Mouse (Mus musculus) midbrain, embryonic 12.5 days (tissue): ENCODE measurements around the gene Tpst2. TPM values are rescaled to one million over a fixed set of nuclear protein-coding genes. Genes with fewer than 3 reads are reported as not detected.
A peak's percentile ranks its signal among the peaks of the same experiment; 100 is the strongest.

Experiments used
- ATAC-seq: fragments of 200-750 bp; cut with Nextera tagmentation; 2 replicates; pipeline ENCODE4 v1.8.0; 2017; ENCODE audit warnings: low read depth, moderate TSS enrichment, moderate library complexity; ENCODE audit not compliant: low FRiP score
- H3K27ac ChIP-seq: fragments of 300-500 bp; sonication (generic); replicated peaks from 2 replicates; pipeline ENCODE4 v1.5.1; 2016; ENCODE audit warnings: mild to moderate bottlenecking
- H3K27me3 ChIP-seq: fragments of 300-500 bp; sonication (generic); 2 replicates; pipeline ENCODE4 v1.6.1; 2016; ENCODE audit warnings: mild to moderate bottlenecking
- H3K36me3 ChIP-seq: fragments of 300-500 bp; sonication (generic); 2 replicates; pipeline ENCODE4 v1.6.1; 2016
- H3K4me1 ChIP-seq: fragments of 300-500 bp; sonication (generic); 2 replicates; pipeline ENCODE4 v1.6.1; 2016
- H3K4me2 ChIP-seq: fragments of 300-500 bp; sonication (generic); replicated peaks from 2 replicates; pipeline ENCODE4 v1.6.1; 2016; ENCODE audit warnings: mild to moderate bottlenecking, moderate library complexity
- H3K4me3 ChIP-seq: fragments of 300-500 bp; sonication (generic); 2 replicates; pipeline ENCODE4 v1.5.1; 2016; ENCODE audit warnings: mild to moderate bottlenecking
- H3K9ac ChIP-seq: fragments of 300-500 bp; sonication (generic); replicated peaks from 2 replicates; pipeline ENCODE4 v1.6.1; 2016; ENCODE audit warnings: mild to moderate bottlenecking, moderate library complexity
- H3K9me3 ChIP-seq: fragments of 300-500 bp; sonication (generic); 2 replicates; pipeline ENCODE4 v1.6.1; 2016; ENCODE audit warnings: mild to moderate bottlenecking
- WGBS: fragments of 180-500 bp; shearing (Covaris S2); methylation state at CpG from one replicate; pipeline ENCODE4 v1.1.7; 2016; 5-methylcytosine and 5-hydroxymethylcytosine counted together
- polyA plus RNA-seq: library from polyadenylated mRNA; unstranded; fragments of >200 nt; fragmentation: Nextera tagmentation; extraction: Ambion mirVana; gene quantifications from 2 replicates; pipeline ENCODE4 v1.2.1, GENCODE M21; 2016

The Tpst2 gene
- 29.4 and 31.1 TPM in 2 replicates for polyA plus RNA-seq

GRCm38 (mm10) chr5:112276267-112276873, at the start of gene Tpst2:
Gene Tpst2 (plus strand): TSS chr5:112276691.
- Histone ChIP-seq H3K9ac (peak within 1 kb of the TSS; percentile 76), H3K4me3 (peak within 1 kb of the TSS; percentile 80), H3K4me2 (peak within 1 kb of the TSS; percentile 92), H3K36me3 (no peaks in the 10 kb centered on the region), H3K27ac (peak within 1 kb of the TSS; percentile 72), H3K9me3 (no peaks in the 10 kb centered on the region), H3K4me1 (peaks cover 28% of the 10 kb centered on the region), H3K27me3 (peaks cover 9% of the 10 kb centered on the region; the same call in 1 of the 2 replicates)
- ATAC-seq: peak; percentile 94
- under 1% methylated on average over 61 of the region's 62 CpGs for WGBS

GRCm38 (mm10) chr5:112227354-112227753, 49.1 kb upstream of the Tpst2 start:
- peaks cover 59% of the 10 kb centered on the region for H3K4me1 ChIP-seq
- peak overlapping the region; percentile 97 for H3K9ac ChIP-seq
- no peak for ATAC-seq
- peak overlapping the region; percentile 89 for H3K4me2 ChIP-seq
- H3K4me3 ChIP-seq: peak overlapping the region; percentile 82
- H3K9me3 ChIP-seq: no peaks in the 10 kb centered on the region
- peaks cover 6% of the 10 kb centered on the region; the same call in 1 of the 2 replicates for H3K27me3 ChIP-seq
- H3K36me3 ChIP-seq: peaks cover 27% of the 10 kb centered on the region
- WGBS: 2% methylated on average over 30 of the region's 30 CpGs
- H3K27ac ChIP-seq: peak overlapping the region; percentile 99

DNA sequence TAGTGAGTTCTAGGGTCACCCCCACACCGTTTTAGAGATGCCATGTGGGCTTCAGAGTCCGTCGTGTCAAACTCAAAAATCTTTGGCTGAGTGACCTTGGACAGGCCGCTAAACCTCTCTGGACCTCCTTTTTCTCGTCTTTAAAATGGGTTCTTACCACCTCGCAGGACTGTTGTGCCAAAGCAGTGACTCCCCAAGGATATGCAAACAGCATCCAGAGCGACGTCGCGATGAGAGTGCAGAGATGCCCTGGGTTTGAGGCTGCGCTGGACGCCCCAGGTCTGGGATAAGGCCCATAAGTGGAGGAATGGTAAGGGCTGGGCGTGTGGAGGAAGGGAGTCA, 48.6 kb upstream of the Tpst2 start:
- Histone ChIP-seq H3K4me1 (peaks cover 54% of the 10 kb centered on the region), H3K36me3 (peaks cover 21% of the 10 kb centered on the region), H3K27ac (peak overlapping the region; percentile 99), H3K9me3 (no peaks in the 10 kb centered on the region), H3K4me3 (peak overlapping the region; percentile 82), H3K27me3 (peaks cover 6% of the 10 kb centered on the region; the same call in 1 of the 2 replicates), H3K4me2 (peak overlapping the region; percentile 89), H3K9ac (peak overlapping the region; percentile 97)
- WGBS: under 1% methylated on average over 13 of the region's 13 CpGs
- ATAC-seq: no peak

DNA sequence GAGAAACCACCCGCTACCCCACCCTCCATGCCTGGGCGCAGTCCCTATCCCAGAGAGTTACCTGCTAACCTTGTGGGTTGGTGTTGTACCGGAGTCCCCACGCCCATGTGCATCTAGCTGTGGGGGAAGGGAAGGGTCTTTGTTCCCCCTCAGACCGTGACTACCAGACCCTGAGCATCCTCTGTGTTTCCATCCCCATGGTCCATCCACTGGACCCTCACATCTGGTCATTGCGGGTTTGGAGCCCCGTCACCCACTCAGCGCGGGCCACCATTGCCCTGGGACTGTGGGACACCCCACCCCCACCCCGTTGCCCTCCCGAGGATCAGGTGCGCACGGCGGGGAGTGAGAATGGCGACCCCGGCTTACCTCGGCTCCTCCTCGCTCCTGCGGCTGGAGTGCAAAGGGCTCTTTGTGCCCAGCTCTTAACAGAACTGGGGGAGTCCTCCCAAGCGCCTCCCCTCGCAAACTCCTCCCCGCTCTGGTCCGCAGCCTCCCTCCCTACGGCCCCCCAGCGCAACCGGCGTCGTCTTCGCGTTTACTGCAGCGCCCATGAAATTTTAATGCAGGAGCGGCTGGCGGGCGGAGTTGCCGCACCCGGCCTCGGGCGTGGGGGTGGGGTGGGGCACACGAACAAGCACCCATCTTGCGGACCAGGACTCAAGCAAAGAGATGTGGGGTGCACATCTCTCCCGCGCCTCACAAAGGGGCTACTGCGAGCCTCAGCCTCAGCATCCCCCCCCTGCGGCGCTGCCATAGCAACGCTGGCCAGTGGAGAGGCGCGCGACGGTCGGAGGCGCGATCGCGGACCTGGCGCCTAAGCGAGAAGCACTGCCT, 48.0 kb upstream of the Tpst2 start:
- peaks cover 48% of the 10 kb centered on the region for H3K4me1 ChIP-seq
- under 1% methylated on average over 56 of the region's 57 CpGs for WGBS
- no peaks in the 10 kb centered on the region for H3K9me3 ChIP-seq
- H3K4me2 ChIP-seq: peak overlapping the region; percentile 89
- H3K4me3 ChIP-seq: peak overlapping the region; percentile 82
- H3K9ac ChIP-seq: peak overlapping the region; percentile 97
- peaks cover 15% of the 10 kb centered on the region for H3K36me3 ChIP-seq
- peaks cover 6% of the 10 kb centered on the region; the same call in 1 of the 2 replicates for H3K27me3 ChIP-seq
- ATAC-seq: peak; percentile 86
- H3K27ac ChIP-seq: peak overlapping the region; percentile 99

DNA sequence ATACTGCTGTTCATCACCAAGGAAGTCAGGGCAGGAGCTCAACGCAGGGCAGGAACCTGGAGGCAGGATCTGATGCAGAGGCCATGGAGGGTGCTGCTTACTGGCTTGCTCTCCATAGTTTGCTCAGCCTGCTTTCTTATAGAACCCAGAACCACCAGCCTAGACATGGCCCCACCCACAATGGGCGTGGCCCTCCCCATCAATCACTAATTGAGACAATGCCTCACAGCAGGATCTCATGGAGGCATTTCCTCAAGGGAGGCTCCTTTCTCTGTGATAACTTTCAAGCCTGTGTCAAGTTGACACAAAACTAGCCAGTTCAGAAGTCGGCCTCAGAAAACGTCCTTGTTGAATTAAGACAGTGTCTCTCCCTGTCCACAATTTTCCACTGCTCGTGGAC, 40.7 kb upstream of the Tpst2 start:
- Histone ChIP-seq H3K36me3 (no peaks in the 10 kb centered on the region), H3K9me3 (no peaks in the 10 kb centered on the region), H3K9ac (no peak overlapping the region), H3K4me1 (peaks cover 50% of the 10 kb centered on the region), H3K4me2 (no peak overlapping the region), H3K4me3 (no peak overlapping the region), H3K27ac (peak overlapping the region; percentile 98), H3K27me3 (no peaks in the 10 kb centered on the region)
- 63% methylated on average over 5 of the region's 5 CpGs for WGBS
- ATAC-seq: no peak

GRCm38 (mm10) chr5:112236631-112237030, 39.9 kb upstream of the Tpst2 start:
- H3K27me3 ChIP-seq: no peaks in the 10 kb centered on the region
- peak overlapping the region; percentile 65 for H3K9ac ChIP-seq
- H3K4me2 ChIP-seq: peak overlapping the region; percentile 45
- 51% methylated on average over 2 of the region's 2 CpGs for WGBS
- no peaks in the 10 kb centered on the region for H3K36me3 ChIP-seq
- peak overlapping the region; percentile 98 for H3K27ac ChIP-seq
- H3K4me1 ChIP-seq: peaks cover 50% of the 10 kb centered on the region
- peak overlapping the region; percentile 25 for H3K4me3 ChIP-seq
- no peaks in the 10 kb centered on the region for H3K9me3 ChIP-seq
- ATAC-seq: no peak

DNA sequence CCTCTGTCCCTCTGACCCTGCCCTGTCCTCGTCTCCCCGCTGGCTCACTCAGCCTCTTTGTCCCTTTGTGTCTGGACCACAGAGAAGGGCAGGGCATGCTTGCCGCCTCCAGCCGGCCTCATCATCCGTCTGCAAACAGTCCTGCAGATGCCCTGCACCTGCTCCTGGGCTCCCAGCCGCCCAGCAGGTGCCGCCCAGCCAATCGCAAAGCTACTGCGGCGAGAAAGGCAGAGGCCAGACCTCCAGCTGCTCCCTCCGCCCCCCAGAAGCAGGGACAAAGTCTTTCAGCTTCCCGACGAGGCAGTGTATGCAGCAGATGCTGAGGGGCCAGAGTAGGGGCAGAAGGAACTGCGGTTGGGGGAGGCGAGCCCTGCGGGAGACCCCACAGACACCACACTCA, 39.1 kb upstream of the Tpst2 start:
- Histone ChIP-seq H3K4me2 (peak overlapping the region; percentile 45), H3K27me3 (no peaks in the 10 kb centered on the region), H3K4me3 (peak overlapping the region; percentile 25), H3K36me3 (no peaks in the 10 kb centered on the region), H3K4me1 (peaks cover 53% of the 10 kb centered on the region), H3K9ac (peak overlapping the region; percentile 65), H3K9me3 (no peaks in the 10 kb centered on the region), H3K27ac (peak overlapping the region; percentile 98)
- peak; percentile 87 for ATAC-seq
- whole genome bisulfite sequencing: 2% methylated on average over 16 of the region's 16 CpGs

- Histone ChIP-seq H3K4me2 (peak overlapping the region; percentile 45), H3K27me3 (no peaks in the 10 kb centered on the region), H3K9ac (peak overlapping the region; percentile 65), H3K9me3 (no peaks in the 10 kb centered on the region), H3K27ac (peak overlapping the region; percentile 98), H3K36me3 (no peaks in the 10 kb centered on the region), H3K4me1 (peaks cover 53% of the 10 kb centered on the region), H3K4me3 (peak overlapping the region; percentile 25)
- WGBS: 37% methylated on average over 9 of the region's 9 CpGs
- ATAC-seq: peak; percentile 35; the same call in 1 of the 2 replicates
Observed at GRCm38 (mm10) chr5:112237866-112238570, 38.5 kb upstream of the Tpst2 start.

DNA sequence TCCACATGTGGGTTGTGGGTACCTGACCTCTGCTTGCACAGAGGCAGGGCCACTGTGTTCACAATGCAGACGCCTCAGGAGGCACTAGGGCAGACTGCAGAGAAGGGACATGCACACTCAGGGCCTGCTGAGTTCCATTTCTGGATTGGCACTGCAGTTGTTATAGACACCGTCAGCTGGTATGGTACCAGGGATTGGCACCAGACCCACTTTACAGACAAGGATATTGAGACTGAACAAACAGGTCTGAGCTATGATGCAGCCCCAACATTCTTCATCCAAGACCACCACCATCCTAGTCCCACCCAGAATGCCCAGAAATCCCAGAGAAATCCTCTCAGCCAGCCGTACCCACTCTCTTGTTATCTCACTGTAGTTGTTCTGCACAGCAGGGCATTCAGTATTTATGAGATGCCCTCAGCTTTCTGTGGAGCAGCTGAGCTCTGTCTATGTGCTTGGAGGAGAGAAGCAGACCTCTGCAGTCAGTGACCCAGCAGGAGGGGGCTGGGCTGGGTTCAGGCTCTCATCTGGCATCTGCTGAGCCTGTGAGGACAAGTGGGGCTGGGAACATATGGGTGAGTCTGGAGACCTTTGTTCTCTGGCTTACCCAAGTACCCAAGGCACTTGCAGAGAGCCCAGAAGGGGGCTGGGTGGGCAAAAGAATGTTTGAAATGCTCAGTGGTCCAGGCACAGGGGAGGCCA, 37.6 kb upstream of the Tpst2 start:
- no peaks in the 10 kb centered on the region for H3K36me3 ChIP-seq
- 0 out of 2 replicates have a peak overlapping the region, but pooled peaks have one; percentile 1 for H3K4me2 ChIP-seq
- no peaks in the 10 kb centered on the region for H3K9me3 ChIP-seq
- H3K9ac ChIP-seq: 0 out of 2 replicates have a peak overlapping the region, but pooled peaks have one; percentile 28
- 51% methylated on average over 3 of the region's 3 CpGs for WGBS
- no peaks in the 10 kb centered on the region for H3K27me3 ChIP-seq
- H3K27ac ChIP-seq: peak overlapping the region; percentile 98
- no peak overlapping the region for H3K4me3 ChIP-seq
- peak; percentile 51 for ATAC-seq
- peaks cover 53% of the 10 kb centered on the region for H3K4me1 ChIP-seq

DNA sequence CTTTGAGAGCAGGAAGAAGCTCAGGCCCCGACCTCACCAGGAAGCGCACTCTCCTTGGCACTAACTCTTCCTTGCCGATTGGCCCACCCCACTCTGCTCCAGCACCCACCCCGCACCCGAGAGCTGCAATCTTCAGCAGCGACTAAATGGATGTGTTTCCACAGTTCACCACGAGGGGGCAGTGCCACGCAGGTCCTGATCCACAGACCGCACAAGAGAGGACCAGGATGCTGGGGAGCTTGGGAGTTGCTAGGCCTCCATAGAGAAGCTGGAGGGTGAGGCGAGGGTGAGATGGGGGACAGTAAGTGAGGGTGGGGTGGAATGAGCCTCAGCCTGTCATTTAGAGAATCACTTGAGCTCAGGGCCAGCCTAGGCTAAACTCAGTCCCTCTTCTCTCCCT, 35.7 kb upstream of the Tpst2 start:
- 4% methylated on average over 10 of the region's 10 CpGs for WGBS
- Histone ChIP-seq H3K27me3 (no peaks in the 10 kb centered on the region), H3K9ac (no peak overlapping the region), H3K4me1 (peaks cover 52% of the 10 kb centered on the region), H3K9me3 (no peaks in the 10 kb centered on the region), H3K36me3 (no peaks in the 10 kb centered on the region), H3K27ac (peak overlapping the region; percentile 98; the same call in 1 of the 2 replicates), H3K4me3 (no peak overlapping the region), H3K4me2 (no peak overlapping the region)
- ATAC-seq: peak; percentile 5; the same call in 1 of the 2 replicates

- Histone ChIP-seq H3K4me3 (no peak overlapping the region), H3K4me2 (no peak overlapping the region), H3K27ac (no peak overlapping the region; the same call in 1 of the 2 replicates), H3K9me3 (no peaks in the 10 kb centered on the region), H3K4me1 (peaks cover 41% of the 10 kb centered on the region), H3K36me3 (no peaks in the 10 kb centered on the region), H3K27me3 (no peaks in the 10 kb centered on the region), H3K9ac (no peak overlapping the region)
- ATAC-seq: no peak
- WGBS: 75% methylated on average over 2 of the region's 2 CpGs
Observed at GRCm38 (mm10) chr5:112241849-112242248, 34.6 kb upstream of the Tpst2 start.
